Mouse (Mus musculus): ENCODE data around the gene Cel. TPM values are rescaled to one million over a fixed set of nuclear protein-coding genes. Genes with fewer than 3 reads are reported as not detected.

The Cel gene
- polyA plus RNA-seq, 1 experiment from 2014 or later: not detected

DNA sequence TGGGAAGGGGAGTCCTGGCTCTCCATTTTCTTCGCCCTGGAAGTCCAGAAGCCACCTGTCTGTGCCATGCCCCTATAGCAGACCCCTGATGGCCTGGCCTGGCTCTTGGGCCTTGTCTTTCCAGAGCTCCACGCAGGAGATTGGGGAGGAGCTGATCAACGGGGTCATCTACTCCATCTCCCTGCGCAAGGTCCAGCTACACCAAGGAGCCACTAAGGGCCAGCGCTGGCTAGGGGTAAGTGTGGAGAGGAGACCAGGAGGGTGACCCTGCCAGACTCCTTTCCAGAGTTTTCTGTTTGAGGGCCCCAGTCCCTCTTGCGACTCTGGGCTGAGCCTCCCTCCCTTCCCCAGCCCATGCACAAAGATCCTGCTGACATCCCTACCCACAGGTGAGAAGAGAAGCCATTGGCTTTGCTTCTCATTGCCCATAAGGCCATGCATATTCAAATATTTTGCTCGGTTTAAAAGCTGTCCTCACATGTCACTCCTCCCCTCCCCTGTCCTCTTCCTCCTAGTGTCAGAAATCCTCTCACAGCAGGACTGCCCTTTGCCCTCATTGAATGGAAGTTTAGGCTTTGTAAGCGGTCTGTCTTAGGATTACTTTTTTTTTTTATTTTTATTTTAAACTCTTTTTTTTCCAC is 22.5 kb downstream of the Cel start:
- ATAC-seq (ENCODE audit: insufficient number of reproducible peaks, insufficient read depth, low FRiP score, low read depth): no peak
- peaks cover 24 to 32% of the 10 kb centered on the region in 2 experiments for H3K4me1 ChIP-seq (ENCODE audit: control insufficient read depth in 2 of 2, insufficient read depth in 2 of 2, low read length in 2 of 2)
- H3K27me3 ChIP-seq (ENCODE audit: control insufficient read depth, insufficient read depth, low read length): no peaks in the 10 kb centered on the region
- no peak overlapping the region for H3K4me2 ChIP-seq (ENCODE audit: low read length)
- H3K27ac ChIP-seq (replicated peaks in 1 of 2; ENCODE audit: control insufficient read depth in 1 of 2, insufficient read depth in 1 of 2, low read depth in 2 of 2, low read length in 2 of 2): no peak overlapping the region
- WGBS: 84% methylated on average over 8 of the region's 8 CpGs
- peaks cover 51% of the 10 kb centered on the region for H3K36me3 ChIP-seq (ENCODE audit: control insufficient read depth, insufficient read depth, low read length)
- H3K9me3 ChIP-seq (ENCODE audit: control insufficient read depth, low read length): no peaks in the 10 kb centered on the region
- H3K4me3 ChIP-seq (ENCODE audit: control insufficient read depth in 1 of 2, insufficient read depth in 1 of 2, low read depth in 1 of 2, low read length in 2 of 2): no peak overlapping the region
- H3K9ac ChIP-seq (ENCODE audit: low read length): no peak overlapping the region

DNA sequence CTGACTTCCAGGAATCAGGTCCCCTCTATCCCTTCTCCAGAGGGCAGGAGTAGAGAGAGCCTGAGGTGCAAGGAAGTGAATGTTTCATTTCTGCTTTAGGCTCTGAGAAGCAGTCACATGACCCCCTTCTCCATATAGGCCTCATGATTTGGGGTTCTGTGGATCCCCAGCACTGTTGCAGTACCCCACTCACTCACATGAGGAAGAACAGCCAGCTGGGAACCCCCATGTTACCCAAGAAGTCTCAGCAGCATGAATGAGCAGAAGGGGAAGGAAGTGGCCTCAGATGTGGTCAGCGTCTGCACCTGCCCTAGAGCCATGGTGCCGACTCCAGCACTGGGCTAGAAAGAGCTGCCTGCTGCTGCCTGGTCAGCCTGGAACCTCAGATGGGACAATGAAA is 23.3 kb downstream of the Cel start:
- ATAC-seq (ENCODE audit: insufficient number of reproducible peaks, insufficient read depth, low FRiP score, low read depth): no peak
- Histone ChIP-seq H3K4me3 (ENCODE audit: control insufficient read depth in 1 of 2, insufficient read depth in 1 of 2, low read depth in 1 of 2, low read length in 2 of 2) (no peak overlapping the region), H3K4me2 (ENCODE audit: low read length) (no peak overlapping the region), H3K36me3 (ENCODE audit: control insufficient read depth, insufficient read depth, low read length) (peaks cover 43% of the 10 kb centered on the region), H3K9me3 (ENCODE audit: control insufficient read depth, low read length) (no peaks in the 10 kb centered on the region), H3K27ac (replicated peaks in 1 of 2; ENCODE audit: control insufficient read depth in 1 of 2, insufficient read depth in 1 of 2, low read depth in 2 of 2, low read length in 2 of 2) (no peak overlapping the region), H3K4me1 (ENCODE audit: control insufficient read depth in 2 of 2, insufficient read depth in 2 of 2, low read length in 2 of 2) (peaks cover 32 to 39% of the 10 kb centered on the region in 2 experiments), H3K27me3 (ENCODE audit: control insufficient read depth, insufficient read depth, low read length) (no peaks in the 10 kb centered on the region), H3K9ac (ENCODE audit: low read length) (peak overlapping the region; percentile 3; the same call in 1 of the 2 replicates)
- WGBS: 65% methylated on average over 2 of the region's 2 CpGs

DNA sequence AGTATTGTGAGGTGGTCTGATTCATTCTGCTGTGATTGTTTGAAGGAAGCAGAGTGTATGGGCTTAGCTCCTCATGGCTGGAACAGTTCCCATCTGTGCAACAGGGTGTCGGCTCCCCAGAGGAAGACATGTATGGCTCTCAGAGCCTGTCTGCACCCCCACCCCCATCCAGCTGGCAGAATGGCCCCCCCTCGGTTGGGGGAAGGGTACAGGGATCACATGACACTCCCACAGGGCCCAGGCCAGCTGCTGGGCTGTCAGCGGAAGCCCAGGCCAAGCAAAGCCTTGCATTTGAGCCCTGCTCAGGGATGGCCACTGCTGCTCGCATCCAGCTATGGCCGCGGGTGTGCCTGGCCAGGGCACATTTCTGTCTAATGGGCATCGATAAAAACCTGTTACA is 24.0 kb downstream of the Cel start:
- H3K27ac ChIP-seq (replicated peaks in 1 of 2; ENCODE audit: control insufficient read depth in 1 of 2, insufficient read depth in 1 of 2, low read depth in 2 of 2, low read length in 2 of 2): peak overlapping the region; percentile 33 to 59; a peak in 3 of 4 replicates
- no peaks in the 10 kb centered on the region for H3K27me3 ChIP-seq (ENCODE audit: control insufficient read depth, insufficient read depth, low read length)
- peaks cover 39 to 47% of the 10 kb centered on the region in 2 experiments for H3K4me1 ChIP-seq (ENCODE audit: control insufficient read depth in 2 of 2, insufficient read depth in 2 of 2, low read length in 2 of 2)
- no peak; the same call in 1 of the 2 replicates for ATAC-seq (ENCODE audit: insufficient number of reproducible peaks, insufficient read depth, low FRiP score, low read depth)
- 45% methylated on average over 7 of the region's 7 CpGs for WGBS
- peaks cover 36% of the 10 kb centered on the region for H3K36me3 ChIP-seq (ENCODE audit: control insufficient read depth, insufficient read depth, low read length)
- H3K9me3 ChIP-seq (ENCODE audit: control insufficient read depth, low read length): no peaks in the 10 kb centered on the region
- H3K4me3 ChIP-seq (ENCODE audit: control insufficient read depth in 1 of 2, insufficient read depth in 1 of 2, low read depth in 1 of 2, low read length in 2 of 2): no peak overlapping the region
- H3K9ac ChIP-seq (ENCODE audit: low read length): peak overlapping the region; percentile 31; the same call in 1 of the 2 replicates
- H3K4me2 ChIP-seq (ENCODE audit: low read length): no peak overlapping the region

DNA sequence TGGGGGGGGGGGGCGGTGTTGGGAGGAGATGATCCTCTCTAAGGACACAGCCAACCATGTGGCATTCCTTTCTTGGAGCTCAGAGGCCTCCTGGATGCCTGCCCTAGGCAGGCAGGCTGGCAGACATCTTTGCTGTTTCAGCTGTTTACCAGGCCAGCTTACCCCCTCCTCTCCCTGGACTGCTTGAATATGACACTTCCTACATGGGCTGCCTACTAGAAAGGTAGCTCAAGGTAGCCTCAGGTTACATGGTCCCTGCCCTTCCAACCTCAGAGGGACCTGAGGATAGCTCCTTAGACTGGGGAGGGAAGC is 24.4 kb downstream of the Cel start:
- Histone ChIP-seq H3K9ac (ENCODE audit: low read length) (peak overlapping the region; percentile 31; the same call in 1 of the 2 replicates), H3K9me3 (ENCODE audit: control insufficient read depth, low read length) (no peaks in the 10 kb centered on the region), H3K27ac (replicated peaks in 1 of 2; ENCODE audit: control insufficient read depth in 1 of 2, insufficient read depth in 1 of 2, low read depth in 2 of 2, low read length in 2 of 2) (peak overlapping the region; percentile 33 to 59; a peak in 2 of 4 replicates), H3K36me3 (ENCODE audit: control insufficient read depth, insufficient read depth, low read length) (peaks cover 31% of the 10 kb centered on the region), H3K27me3 (ENCODE audit: control insufficient read depth, insufficient read depth, low read length) (no peaks in the 10 kb centered on the region), H3K4me3 (ENCODE audit: control insufficient read depth in 1 of 2, insufficient read depth in 1 of 2, low read depth in 1 of 2, low read length in 2 of 2) (no peak overlapping the region), H3K4me2 (ENCODE audit: low read length) (no peak overlapping the region), H3K4me1 (ENCODE audit: control insufficient read depth in 2 of 2, insufficient read depth in 2 of 2, low read length in 2 of 2) (peaks cover 44 to 51% of the 10 kb centered on the region in 2 experiments)
- WGBS: 50% methylated on average over 1 of the region's 1 CpGs
- no peak for ATAC-seq (ENCODE audit: insufficient number of reproducible peaks, insufficient read depth, low FRiP score, low read depth)

DNA sequence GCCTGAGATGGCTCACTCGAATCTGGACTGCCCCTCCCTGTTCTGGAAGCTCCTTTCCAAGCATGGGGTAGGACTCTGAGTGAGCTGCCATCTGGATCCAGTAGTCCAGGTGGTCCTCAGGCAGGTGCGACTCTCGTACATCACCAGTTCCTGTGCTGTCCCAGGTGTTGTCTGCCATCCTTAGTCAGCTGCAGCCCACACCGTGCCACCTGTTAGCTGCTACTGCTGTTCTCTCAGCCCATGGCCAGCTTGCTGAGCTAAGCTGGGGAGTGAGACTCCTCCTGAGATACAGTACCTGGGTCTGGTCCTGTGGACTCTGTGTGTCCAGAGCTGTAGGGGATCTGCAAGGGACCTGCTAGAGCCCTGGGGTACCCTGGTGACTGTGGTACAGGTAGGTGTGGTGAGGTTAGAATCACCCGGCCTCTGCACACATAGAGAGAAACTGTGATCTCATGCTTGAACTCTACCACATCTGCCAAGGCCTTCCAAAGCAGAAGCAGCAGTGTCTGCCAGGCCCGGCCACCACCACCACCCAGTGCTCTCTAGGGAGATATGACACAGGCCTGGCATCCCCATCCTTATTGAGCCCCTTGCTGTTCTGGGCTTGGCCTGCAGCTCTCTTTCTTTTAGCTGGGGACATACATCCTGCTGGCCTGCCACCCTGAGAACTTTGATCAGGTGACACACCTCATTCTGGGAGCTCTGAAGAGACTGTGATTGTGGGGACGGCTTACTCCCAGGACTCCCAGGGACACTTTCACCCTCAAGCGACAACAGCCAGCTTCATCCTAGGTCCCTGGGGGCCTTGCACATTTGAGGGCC is 25.0 kb downstream of the Cel start:
- H3K27ac ChIP-seq (replicated peaks in 1 of 2; ENCODE audit: control insufficient read depth in 1 of 2, insufficient read depth in 1 of 2, low read depth in 2 of 2, low read length in 2 of 2): peak overlapping the region in 1 of 2 experiments; percentile 59; a peak in 1 of 4 replicates
- WGBS: 77% methylated on average over 8 of the region's 8 CpGs
- peaks cover 26% of the 10 kb centered on the region for H3K36me3 ChIP-seq (ENCODE audit: control insufficient read depth, insufficient read depth, low read length)
- ATAC-seq (ENCODE audit: insufficient number of reproducible peaks, insufficient read depth, low FRiP score, low read depth): no peak
- no peaks in the 10 kb centered on the region for H3K27me3 ChIP-seq (ENCODE audit: control insufficient read depth, insufficient read depth, low read length)
- peaks cover 45 to 54% of the 10 kb centered on the region in 2 experiments for H3K4me1 ChIP-seq (ENCODE audit: control insufficient read depth in 2 of 2, insufficient read depth in 2 of 2, low read length in 2 of 2)
- no peak overlapping the region for H3K4me3 ChIP-seq (ENCODE audit: control insufficient read depth in 1 of 2, insufficient read depth in 1 of 2, low read depth in 1 of 2, low read length in 2 of 2)
- H3K4me2 ChIP-seq (ENCODE audit: low read length): no peak overlapping the region
- no peaks in the 10 kb centered on the region for H3K9me3 ChIP-seq (ENCODE audit: control insufficient read depth, low read length)
- 0 out of 2 replicates have a peak overlapping the region, but pooled peaks have one; percentile 31 for H3K9ac ChIP-seq (ENCODE audit: low read length)

DNA sequence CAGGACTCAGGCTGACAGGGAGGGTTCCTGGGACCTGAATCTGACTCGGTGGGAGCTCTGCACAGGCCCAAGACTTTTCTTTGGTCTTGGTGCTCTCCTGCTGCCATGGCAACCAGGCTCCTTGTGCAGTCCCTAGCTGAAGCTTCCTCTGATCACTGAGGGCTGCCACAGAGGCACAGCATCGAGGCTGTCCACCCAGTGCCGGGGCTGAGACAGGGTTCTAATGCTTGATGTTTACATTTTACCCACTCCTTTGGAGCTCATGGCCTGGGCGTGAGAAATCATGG is 25.6 kb downstream of the Cel start:
- H3K4me3 ChIP-seq (ENCODE audit: control insufficient read depth in 1 of 2, insufficient read depth in 1 of 2, low read depth in 1 of 2, low read length in 2 of 2): no peak overlapping the region

DNA sequence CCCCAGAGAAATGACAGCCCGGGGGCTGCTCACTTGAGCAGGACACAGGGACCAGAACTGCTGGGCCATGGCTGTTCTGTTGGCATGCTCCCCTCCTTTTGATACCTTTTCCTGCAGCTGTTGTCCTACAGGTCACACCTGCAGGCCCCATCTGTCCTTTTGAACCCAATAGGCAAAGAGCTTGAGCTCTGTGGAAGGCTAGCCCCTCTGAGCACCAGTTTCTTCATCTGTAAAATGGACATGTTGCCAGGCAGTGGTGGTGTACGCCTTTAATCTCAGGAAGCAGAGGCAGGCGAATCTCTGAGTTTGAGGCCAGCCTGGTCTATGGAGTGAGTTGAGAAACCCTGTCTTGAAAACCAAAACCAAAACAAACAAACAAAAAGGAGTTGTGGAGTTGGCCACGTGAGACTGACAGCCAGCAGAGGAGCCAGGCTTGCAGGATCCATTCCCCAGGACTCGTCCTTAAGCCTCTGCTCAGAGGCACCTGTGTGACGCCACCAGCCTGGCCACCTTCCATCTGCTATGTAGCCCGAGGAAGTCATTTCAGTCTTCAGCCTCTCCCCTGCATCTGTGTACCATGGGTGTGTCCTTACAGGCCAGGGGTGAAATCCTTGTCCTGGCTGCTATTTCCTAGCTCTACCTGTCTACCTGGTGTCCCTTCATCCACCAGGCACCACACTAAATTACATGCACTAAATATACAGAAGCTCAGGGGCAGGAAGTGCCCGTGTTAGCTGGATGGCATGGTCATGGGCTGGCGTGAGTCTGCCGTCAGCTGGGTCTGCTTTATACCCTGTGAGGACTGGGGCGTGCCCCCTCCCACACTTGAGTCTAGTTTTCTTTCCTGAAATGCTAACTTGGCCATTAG is 26.2 kb downstream of the Cel start:
- peak overlapping the region in 1 of 2 experiments; percentile 1; a peak in 2 of 4 replicates for H3K27ac ChIP-seq (replicated peaks in 1 of 2; ENCODE audit: control insufficient read depth in 1 of 2, insufficient read depth in 1 of 2, low read depth in 2 of 2, low read length in 2 of 2)
- peaks cover 14% of the 10 kb centered on the region for H3K36me3 ChIP-seq (ENCODE audit: control insufficient read depth, insufficient read depth, low read length)
- ATAC-seq (ENCODE audit: insufficient number of reproducible peaks, insufficient read depth, low FRiP score, low read depth): no peak
- no peak overlapping the region for H3K4me2 ChIP-seq (ENCODE audit: low read length)
- H3K9me3 ChIP-seq (ENCODE audit: control insufficient read depth, low read length): no peaks in the 10 kb centered on the region
- 80% methylated on average over 11 of the region's 11 CpGs for WGBS
- H3K27me3 ChIP-seq (ENCODE audit: control insufficient read depth, insufficient read depth, low read length): no peaks in the 10 kb centered on the region
- no peak overlapping the region for H3K9ac ChIP-seq (ENCODE audit: low read length)
- H3K4me3 ChIP-seq (ENCODE audit: control insufficient read depth in 1 of 2, insufficient read depth in 1 of 2, low read depth in 1 of 2, low read length in 2 of 2): no peak overlapping the region
- H3K4me1 ChIP-seq (ENCODE audit: control insufficient read depth in 2 of 2, insufficient read depth in 2 of 2, low read length in 2 of 2): peaks cover 48 to 66% of the 10 kb centered on the region in 2 experiments

More for the DNA sequence above, 25.6 kb downstream of the Cel start:
- H3K36me3 ChIP-seq (ENCODE audit: control insufficient read depth, insufficient read depth, low read length): peaks cover 19% of the 10 kb centered on the region
- no peaks in the 10 kb centered on the region for H3K27me3 ChIP-seq (ENCODE audit: control insufficient read depth, insufficient read depth, low read length)
- 59% methylated on average over 4 of the region's 4 CpGs for WGBS
- no peak overlapping the region for H3K9ac ChIP-seq (ENCODE audit: low read length)
- peaks cover 48 to 60% of the 10 kb centered on the region in 2 experiments for H3K4me1 ChIP-seq (ENCODE audit: control insufficient read depth in 2 of 2, insufficient read depth in 2 of 2, low read length in 2 of 2)
- no peak for ATAC-seq (ENCODE audit: insufficient number of reproducible peaks, insufficient read depth, low FRiP score, low read depth)
- H3K4me2 ChIP-seq (ENCODE audit: low read length): no peak overlapping the region
- H3K27ac ChIP-seq (replicated peaks in 1 of 2; ENCODE audit: control insufficient read depth in 1 of 2, insufficient read depth in 1 of 2, low read depth in 2 of 2, low read length in 2 of 2): no peak overlapping the region
- no peaks in the 10 kb centered on the region for H3K9me3 ChIP-seq (ENCODE audit: control insufficient read depth, low read length)

All from heart, embryonic 14.5 days (tissue).